Mouse (Mus musculus): Measurements from ENCODE around the gene Pkhd1. TPM values are rescaled to one million over a fixed set of nuclear protein-coding genes. Genes with fewer than 3 reads are reported as not detected.

Pkhd1 gene
- polyA plus RNA-seq, 1 experiment from 2014 or later, result 0.33 TPM

DNA sequence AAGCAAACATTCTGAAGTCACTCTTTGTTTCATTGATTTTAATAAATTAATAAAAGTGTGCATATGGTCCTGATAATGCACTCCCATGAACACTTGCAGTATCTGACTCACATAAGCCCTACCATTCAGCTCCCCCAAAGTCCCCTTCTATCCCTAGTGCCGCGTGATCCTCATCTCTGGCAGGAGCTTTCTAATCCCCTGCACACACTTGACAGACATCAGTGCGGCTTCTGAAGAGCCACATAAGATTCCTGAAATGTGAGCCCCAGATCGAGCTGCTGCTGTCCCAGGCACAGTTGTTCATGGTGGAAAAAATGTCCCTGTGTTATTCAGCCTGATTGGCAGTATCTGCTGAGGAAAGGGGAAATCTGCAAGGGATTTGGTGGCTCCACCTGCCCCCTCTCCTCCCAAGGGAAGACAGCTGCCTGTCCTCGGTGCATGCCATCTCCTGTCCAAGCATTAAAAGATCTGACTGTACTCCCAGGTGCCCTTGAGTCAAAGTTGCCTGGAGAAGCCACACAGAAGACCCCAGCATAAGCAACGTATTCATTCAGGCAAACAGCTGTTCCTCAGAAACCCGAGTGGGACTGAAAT is 15.5 kb upstream of the Pkhd1 start:
- Histone ChIP-seq H3K27me3 (replicated peaks; ENCODE audit: insufficient read depth, low read length) (no peaks in the 10 kb centered on the region), H3K36me3 (ENCODE audit: insufficient read depth, low read length) (no peaks in the 10 kb centered on the region), H3K4me1 (ENCODE audit: insufficient read depth, low read depth, low read length) (no peaks in the 10 kb centered on the region), H3K4me2 (replicated peaks; ENCODE audit: low read depth, low read length) (no peak overlapping the region), H3K9me3 (ENCODE audit: low read length) (no peaks in the 10 kb centered on the region), H3K27ac (ENCODE audit: low read length) (no peak overlapping the region), H3K4me3 (ENCODE audit: low read depth, low read length) (no peak overlapping the region), H3K9ac (replicated peaks; ENCODE audit: low read depth) (no peak overlapping the region)
- TF ChIP-seq EP300 (IDR thresholded peaks at IDR 0.05) (no peak), CTCF (IDR thresholded peaks at IDR 0.05) (no peak)
- no peak for ATAC-seq
- 68% methylated on average over 7 of the region's 7 CpGs for WGBS
- no peak for DNase-seq (ENCODE audit: low spot score)

DNA sequence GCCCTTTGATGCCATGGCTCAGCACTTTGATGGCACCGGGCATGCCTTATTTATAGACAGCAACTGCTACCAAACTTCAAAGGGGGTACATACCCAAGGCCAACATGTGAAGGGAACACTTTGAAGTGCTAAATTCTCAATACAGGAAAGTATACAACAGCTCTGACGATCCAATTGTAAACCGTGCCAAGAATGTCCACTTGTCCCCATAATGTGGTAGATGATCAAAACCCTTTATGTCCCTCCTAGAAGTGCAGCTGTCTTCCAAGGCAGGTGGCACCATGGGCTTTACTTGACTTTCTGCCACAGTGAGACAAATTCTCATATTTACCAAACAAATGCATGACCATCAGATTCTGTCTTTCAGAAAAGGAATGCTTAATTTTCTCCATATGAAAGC is 6.7 kb upstream of the Pkhd1 start:
- no peak overlapping the region for H3K9ac ChIP-seq (replicated peaks; ENCODE audit: low read depth)
- H3K4me2 ChIP-seq (replicated peaks; ENCODE audit: low read depth, low read length), result no peak overlapping the region
- H3K9me3 ChIP-seq (ENCODE audit: low read length), result no peaks in the 10 kb centered on the region
- ATAC-seq (no peak), DNase-seq (ENCODE audit: low spot score) (no peak)
- no peaks in the 10 kb centered on the region for H3K36me3 ChIP-seq (ENCODE audit: insufficient read depth, low read length)
- H3K27me3 ChIP-seq (replicated peaks; ENCODE audit: insufficient read depth, low read length), result no peaks in the 10 kb centered on the region
- TF ChIP-seq EP300 (IDR thresholded peaks at IDR 0.05) (no peak), CTCF (IDR thresholded peaks at IDR 0.05) (no peak)
- 73% methylated on average over 3 of the region's 3 CpGs for WGBS
- H3K27ac ChIP-seq (ENCODE audit: low read length), result no peak overlapping the region
- H3K4me1 ChIP-seq (ENCODE audit: insufficient read depth, low read depth, low read length), result no peaks in the 10 kb centered on the region
- no peak overlapping the region for H3K4me3 ChIP-seq (ENCODE audit: low read depth, low read length)

DNA sequence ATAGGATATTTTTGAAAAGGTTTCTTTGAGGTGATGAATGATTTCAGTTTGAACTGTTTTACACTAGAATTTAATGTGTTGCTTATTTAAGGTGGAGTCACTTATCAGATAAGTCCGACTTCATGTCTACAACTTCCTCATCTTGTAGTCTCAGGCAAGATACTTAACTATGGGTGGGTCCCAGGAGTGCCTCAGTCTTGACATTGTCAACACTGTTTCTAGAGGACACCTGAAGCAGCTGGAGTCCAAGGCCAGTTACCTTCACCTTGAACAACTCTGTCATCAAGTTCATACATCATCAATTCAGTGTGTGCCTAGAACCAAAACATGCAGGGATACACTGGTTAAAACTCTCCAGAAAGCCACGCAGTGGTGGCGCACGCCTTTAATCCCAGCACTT is 5.5 kb upstream of the Pkhd1 start:
- no peak for DNase-seq (ENCODE audit: low spot score)
- Histone ChIP-seq H3K4me2 (replicated peaks; ENCODE audit: low read depth, low read length) (no peak overlapping the region), H3K27me3 (replicated peaks; ENCODE audit: insufficient read depth, low read length) (no peaks in the 10 kb centered on the region), H3K9me3 (ENCODE audit: low read length) (no peaks in the 10 kb centered on the region), H3K27ac (ENCODE audit: low read length) (no peak overlapping the region), H3K36me3 (ENCODE audit: insufficient read depth, low read length) (no peaks in the 10 kb centered on the region), H3K9ac (replicated peaks; ENCODE audit: low read depth) (no peak overlapping the region), H3K4me1 (ENCODE audit: insufficient read depth, low read depth, low read length) (no peaks in the 10 kb centered on the region), H3K4me3 (ENCODE audit: low read depth, low read length) (no peak overlapping the region)
- no peak for ATAC-seq
- 76% methylated on average over 4 of the region's 4 CpGs for WGBS
- TF ChIP-seq EP300 (IDR thresholded peaks at IDR 0.05) (no peak), CTCF (IDR thresholded peaks at IDR 0.05) (no peak)

DNA sequence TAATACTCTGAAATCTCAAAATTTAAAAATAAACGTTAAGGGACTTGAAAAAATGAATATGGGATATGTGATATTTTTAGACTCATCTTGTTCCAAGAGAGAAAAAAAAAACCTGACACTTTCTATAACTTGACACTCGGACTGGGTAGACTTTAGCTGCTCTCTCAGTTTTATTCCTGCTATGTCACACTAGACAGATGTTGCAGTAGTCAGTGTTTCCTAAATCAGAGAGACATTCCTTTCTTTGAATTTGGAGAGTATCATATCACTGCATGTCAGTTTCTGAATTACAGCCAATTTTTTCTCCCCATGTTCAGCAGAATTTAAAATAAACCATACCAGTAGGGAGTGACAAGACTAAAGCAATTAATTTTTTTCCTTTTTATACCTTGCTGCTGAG is 2.7 kb upstream of the Pkhd1 start:
- Histone ChIP-seq H3K4me1 (ENCODE audit: insufficient read depth, low read depth, low read length) (no peaks in the 10 kb centered on the region), H3K27ac (ENCODE audit: low read length) (no peak overlapping the region), H3K4me3 (ENCODE audit: low read depth, low read length) (no peak overlapping the region), H3K9me3 (ENCODE audit: low read length) (no peaks in the 10 kb centered on the region), H3K9ac (replicated peaks; ENCODE audit: low read depth) (no peak overlapping the region), H3K36me3 (ENCODE audit: insufficient read depth, low read length) (no peaks in the 10 kb centered on the region), H3K4me2 (replicated peaks; ENCODE audit: low read depth, low read length) (no peak overlapping the region), H3K27me3 (replicated peaks; ENCODE audit: insufficient read depth, low read length) (no peaks in the 10 kb centered on the region)
- WGBS, result 35% methylated on average over 2 of the region's 2 CpGs
- no peak for DNase-seq (ENCODE audit: low spot score)
- TF ChIP-seq EP300 (IDR thresholded peaks at IDR 0.05) (no peak), CTCF (IDR thresholded peaks at IDR 0.05) (no peak)
- no peak for ATAC-seq

DNA sequence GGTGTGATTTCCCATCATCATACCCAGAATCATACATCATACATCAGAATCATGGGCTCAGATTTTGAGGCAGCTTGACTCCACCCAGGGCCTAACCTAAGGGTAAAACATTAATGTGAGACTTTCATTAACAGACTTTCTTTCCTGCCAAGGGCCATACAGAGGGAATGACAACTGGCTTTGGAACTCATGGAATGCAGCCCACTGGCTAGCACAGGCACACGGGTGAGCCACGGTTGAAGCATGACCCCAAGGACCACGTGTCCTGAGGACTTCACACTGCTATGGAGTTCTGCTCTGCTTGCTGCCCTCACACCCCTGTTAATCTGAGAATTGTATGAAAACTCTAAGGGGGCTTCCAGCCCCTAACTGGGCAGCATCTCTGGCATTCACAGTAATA is 1.5 kb upstream of the Pkhd1 start:
- H3K9me3 ChIP-seq (ENCODE audit: low read length), result no peaks in the 10 kb centered on the region
- no peak overlapping the region for H3K4me3 ChIP-seq (ENCODE audit: low read depth, low read length)
- peak; percentile 70 for ATAC-seq
- H3K27ac ChIP-seq (ENCODE audit: low read length), result no peak overlapping the region
- no peaks in the 10 kb centered on the region for H3K36me3 ChIP-seq (ENCODE audit: insufficient read depth, low read length)
- peak; percentile 26 for DNase-seq (ENCODE audit: low spot score)
- no peak overlapping the region for H3K9ac ChIP-seq (replicated peaks; ENCODE audit: low read depth)
- H3K4me1 ChIP-seq (ENCODE audit: insufficient read depth, low read depth, low read length), result no peaks in the 10 kb centered on the region
- no peaks in the 10 kb centered on the region for H3K27me3 ChIP-seq (replicated peaks; ENCODE audit: insufficient read depth, low read length)
- 24% methylated on average over 3 of the region's 3 CpGs for WGBS
- no peak overlapping the region for H3K4me2 ChIP-seq (replicated peaks; ENCODE audit: low read depth, low read length)
- TF ChIP-seq CTCF (IDR thresholded peaks at IDR 0.05) (no peak), EP300 (IDR thresholded peaks at IDR 0.05) (no peak)

DNA sequence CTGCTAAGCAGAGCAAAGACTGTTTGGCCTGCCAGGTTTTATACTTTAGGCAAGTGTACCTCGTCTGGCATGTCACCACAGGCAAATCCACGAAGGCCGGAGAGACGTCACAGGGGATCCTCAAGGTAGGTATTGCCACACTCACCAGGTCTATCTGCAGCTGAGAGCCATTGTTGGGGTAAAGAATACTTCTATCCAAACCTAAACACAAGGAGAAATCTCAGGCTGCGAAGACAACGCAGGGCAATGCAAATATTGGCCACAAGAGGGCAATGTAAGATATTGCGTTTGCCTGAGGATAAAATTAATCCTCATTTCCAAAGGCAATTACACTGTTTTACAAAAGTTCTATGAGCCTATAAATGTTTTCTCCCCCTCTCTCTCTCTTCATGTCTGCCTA is 5.2 kb downstream of the Pkhd1 start:
- H3K4me3 ChIP-seq (ENCODE audit: low read depth, low read length), result no peak overlapping the region
- no peak overlapping the region for H3K9ac ChIP-seq (replicated peaks; ENCODE audit: low read depth)
- peak; percentile 16 for DNase-seq (ENCODE audit: low spot score)
- no peaks in the 10 kb centered on the region for H3K27me3 ChIP-seq (replicated peaks; ENCODE audit: insufficient read depth, low read length)
- no peak for ATAC-seq
- H3K4me1 ChIP-seq (ENCODE audit: insufficient read depth, low read depth, low read length), result no peaks in the 10 kb centered on the region
- H3K27ac ChIP-seq (ENCODE audit: low read length), result no peak overlapping the region
- WGBS, result 30% methylated on average over 7 of the region's 7 CpGs
- no peaks in the 10 kb centered on the region for H3K9me3 ChIP-seq (ENCODE audit: low read length)
- H3K4me2 ChIP-seq (replicated peaks; ENCODE audit: low read depth, low read length), result no peak overlapping the region
- H3K36me3 ChIP-seq (ENCODE audit: insufficient read depth, low read length), result no peaks in the 10 kb centered on the region
- peak; percentile 84 for TF ChIP-seq CTCF (IDR thresholded peaks at IDR 0.05)
- TF ChIP-seq EP300 (IDR thresholded peaks at IDR 0.05), result no peak

DNA sequence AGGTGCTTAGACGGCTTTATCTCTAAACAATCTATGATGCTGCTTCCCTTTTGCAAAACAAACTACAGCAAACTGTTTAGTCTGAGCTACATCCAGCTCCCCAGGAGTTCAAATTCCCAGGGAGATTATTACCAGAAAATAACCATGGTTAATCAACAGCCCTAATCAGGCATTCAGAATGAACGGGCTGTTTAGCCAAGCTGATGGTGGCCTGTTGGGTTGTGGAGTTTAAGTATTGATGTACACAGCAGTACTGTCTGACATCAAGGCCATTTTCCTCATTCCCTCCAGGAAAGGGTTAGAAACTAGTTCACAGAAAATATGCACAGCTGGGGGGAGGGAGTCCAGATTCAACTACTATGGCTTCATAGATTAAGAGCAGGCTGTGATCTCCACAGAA is 12.4 kb downstream of the Pkhd1 start:
- H3K4me3 ChIP-seq (ENCODE audit: low read depth, low read length), result no peak overlapping the region
- TF ChIP-seq CTCF (IDR thresholded peaks at IDR 0.05), result no peak
- TF ChIP-seq EP300 (IDR thresholded peaks at IDR 0.05), result no peak
- no peak overlapping the region for H3K9ac ChIP-seq (replicated peaks; ENCODE audit: low read depth)
- H3K4me1 ChIP-seq (ENCODE audit: insufficient read depth, low read depth, low read length), result no peaks in the 10 kb centered on the region
- no peak overlapping the region for H3K27ac ChIP-seq (ENCODE audit: low read length)
- 75% methylated on average over 2 of the region's 2 CpGs for WGBS
- no peak overlapping the region for H3K4me2 ChIP-seq (replicated peaks; ENCODE audit: low read depth, low read length)
- no peaks in the 10 kb centered on the region for H3K9me3 ChIP-seq (ENCODE audit: low read length)
- no peaks in the 10 kb centered on the region for H3K36me3 ChIP-seq (ENCODE audit: insufficient read depth, low read length)
- no peaks in the 10 kb centered on the region for H3K27me3 ChIP-seq (replicated peaks; ENCODE audit: insufficient read depth, low read length)
- DNase-seq (ENCODE audit: low spot score), result no peak
- ATAC-seq, result no peak

All from lung, postnatal 0 days (tissue).